Mouse (Mus musculus): Measurements from ENCODE around the gene Pheta2.

DNA sequence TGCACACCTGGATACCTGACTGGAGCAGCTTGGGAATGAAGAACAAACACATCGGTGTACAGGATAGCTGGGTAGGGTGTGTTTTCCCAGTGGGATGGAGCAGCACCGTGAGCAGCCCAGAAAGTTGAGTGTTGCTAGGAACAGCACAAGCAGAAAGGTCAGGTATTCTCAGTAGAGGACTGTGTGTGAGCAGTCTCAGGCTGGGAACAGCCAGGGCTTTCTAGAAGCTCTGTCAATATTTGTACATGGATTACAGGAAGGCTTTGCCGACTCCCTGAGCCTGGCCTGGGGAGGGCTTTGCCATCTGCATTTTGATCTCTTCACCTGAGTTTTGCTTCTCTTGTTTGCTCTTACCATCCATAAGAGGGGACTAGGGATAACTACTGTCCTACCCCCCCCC lies 31.6 kb upstream of the Pheta2 start:
- TF ChIP-seq POLR2A (IDR thresholded peaks at IDR 0.05; ENCODE audit: borderline replicate concordance, control insufficient read depth, low read depth, low read length) (no peak), CTCF (IDR thresholded peaks at IDR 0.05; ENCODE audit: control insufficient read depth, insufficient read depth, low read length) (no peak)

Data from bone marrow, adult 2 months (tissue).